Mouse (Mus musculus) CH12.LX (cell line): Measurements from ENCODE around the gene Txlng. TPM values are rescaled to one million over a fixed set of nuclear protein-coding genes. Genes with fewer than 3 reads are reported as not detected.

Experiments used
- DNase-seq: peaks from one replicate; pipeline ENCODE4 v3.0.0-alpha.2; 2013; ENCODE audit errors: extremely low read depth
- H3K27ac ChIP-seq: 2 replicates; pipeline ENCODE4 v1.5.1; 2012; ENCODE audit warnings: low read depth, mild to moderate bottlenecking, control low read depth, moderate library complexity; ENCODE audit not compliant: insufficient read depth
- H3K27me3 ChIP-seq: replicated peaks from 2 replicates; pipeline ENCODE3; 2012; ENCODE audit warnings: inconsistent platforms
- H3K36me3 ChIP-seq, 2 experiments: replicated peaks in 1 of 2; 2 replicates each; pipeline versions ENCODE3 to v1.6.1; 2012; ENCODE audit warnings: inconsistent platforms in 1 of 2, low read length in 1 of 2, mild to moderate bottlenecking in 1 of 2, mixed read lengths in 1 of 2, moderate library complexity in 1 of 2; ENCODE audit not compliant: control insufficient read depth in 1 of 2, insufficient read depth in 1 of 2
- H3K4me1 ChIP-seq, 2 experiments: 2 replicates each; pipeline ENCODE4 v1.6.1; 2012; ENCODE audit warnings: inconsistent platforms in 1 of 2, moderate library complexity in 1 of 2; ENCODE audit not compliant: insufficient read depth in 2 of 2, control insufficient read depth in 1 of 2
- H3K4me2 ChIP-seq: 2 replicates; pipeline ENCODE4 v1.6.1; 2012; ENCODE audit warnings: low read depth, mild to moderate bottlenecking, control low read depth; ENCODE audit not compliant: poor library complexity, insufficient read depth, severe bottlenecking
- H3K4me3 ChIP-seq, 3 experiments: fragments of 150-350 bp in 1 of 3; sonication (generic) in 1 of 3; replicated peaks in 1 of 3; 2 replicates each; pipeline versions ENCODE3 to v1.5.1; 2011 to 2012; ENCODE audit warnings: low read depth in 2 of 3, low read length in 2 of 3, mild to moderate bottlenecking in 2 of 3, moderate library complexity in 2 of 3, control low read depth in 1 of 3, improper control_type of control experiment in 1 of 3, inconsistent platforms in 1 of 3, mixed read lengths in 1 of 3; ENCODE audit not compliant: poor library complexity in 1 of 3
- H3K79me2 ChIP-seq: replicated peaks from 2 replicates; pipeline ENCODE4 v1.6.1; 2012; ENCODE audit warnings: mild to moderate bottlenecking, moderate library complexity; ENCODE audit not compliant: control insufficient read depth, poor library complexity, insufficient read depth, severe bottlenecking; ENCODE audit errors: extremely low read depth
- H3K9ac ChIP-seq: 2 replicates; pipeline ENCODE4 v1.6.1; 2012; ENCODE audit warnings: low read depth, mild to moderate bottlenecking, control low read depth, moderate library complexity; ENCODE audit not compliant: insufficient read depth
- H3K9me3 ChIP-seq: replicated peaks from 2 replicates; pipeline ENCODE3; 2012; ENCODE audit warnings: low read length, inconsistent platforms, mixed read lengths
- BHLHE40 ChIP-seq: IDR thresholded peaks from 2 replicates; pipeline ENCODE4 v1.6.1; 2011; ENCODE audit warnings: mild to moderate bottlenecking, low read depth, low read length, improper control_type of control experiment
- CHD2 ChIP-seq: IDR thresholded peaks from 2 replicates; pipeline ENCODE4 v1.6.1; 2011; ENCODE audit warnings: low read length, improper control_type of control experiment
- ELF1 ChIP-seq: IDR thresholded peaks from 2 replicates; pipeline ENCODE4 v1.6.1; 2014; ENCODE audit warnings: low read depth, mild to moderate bottlenecking, inconsistent platforms, low read length, improper control_type of control experiment
- EP300 ChIP-seq: IDR thresholded peaks from 2 replicates; pipeline ENCODE4 v1.6.1; 2011; ENCODE audit warnings: low read length, improper control_type of control experiment
- ETS1 ChIP-seq: conservative IDR thresholded peaks from 2 replicates; pipeline ENCODE4 v1.6.1; 2012; ENCODE audit warnings: low read depth, mild to moderate bottlenecking, inconsistent platforms, low read length, improper control_type of control experiment, moderate library complexity
- HCFC1 ChIP-seq: IDR thresholded peaks from 2 replicates; pipeline ENCODE4 v1.6.1; 2012; ENCODE audit warnings: low read depth, mild to moderate bottlenecking, inconsistent platforms, low read length, improper control_type of control experiment
- IRF4 ChIP-seq: IDR thresholded peaks from 2 replicates; pipeline ENCODE4 v1.6.1; 2014; ENCODE audit warnings: low read depth, mild to moderate bottlenecking, inconsistent platforms, low read length, improper control_type of control experiment
- JUN ChIP-seq: IDR thresholded peaks from 2 replicates; pipeline ENCODE4 v1.6.1; 2011; ENCODE audit warnings: low read depth, mild to moderate bottlenecking, low read length, improper control_type of control experiment, moderate library complexity; ENCODE audit not compliant: insufficient read depth
- JUND ChIP-seq: conservative IDR thresholded peaks from 2 replicates; pipeline ENCODE4 v1.6.1; 2011; ENCODE audit warnings: low read depth, low read length, improper control_type of control experiment
- KAT2A ChIP-seq: IDR thresholded peaks from 2 replicates; pipeline ENCODE4 v1.6.1; 2012; ENCODE audit warnings: low read length, improper control_type of control experiment, inconsistent platforms; ENCODE audit not compliant: insufficient replicate concordance
- MAFK ChIP-seq: IDR thresholded peaks from 2 replicates; pipeline ENCODE4 v1.6.1; 2011; ENCODE audit warnings: low read length, improper control_type of control experiment; ENCODE audit not compliant: insufficient replicate concordance
- MAX ChIP-seq: IDR thresholded peaks from 2 replicates; pipeline ENCODE4 v1.6.1; 2011; ENCODE audit warnings: low read length, improper control_type of control experiment
- MAZ ChIP-seq: IDR thresholded peaks from 2 replicates; pipeline ENCODE4 v1.6.1; 2012; ENCODE audit warnings: low read depth, mild to moderate bottlenecking, inconsistent platforms, low read length, improper control_type of control experiment, moderate library complexity
- MEF2A ChIP-seq: IDR thresholded peaks from 2 replicates; pipeline ENCODE4 v1.6.1; 2014; ENCODE audit warnings: low read depth, mild to moderate bottlenecking, inconsistent platforms, low read length, improper control_type of control experiment, borderline replicate concordance
- MXI1 ChIP-seq: IDR thresholded peaks from 2 replicates; pipeline ENCODE4 v1.6.1; 2011; ENCODE audit warnings: mild to moderate bottlenecking, low read depth, low read length, improper control_type of control experiment
- MYC ChIP-seq: IDR thresholded peaks from 2 replicates; pipeline ENCODE4 v1.6.1; 2011; ENCODE audit warnings: low read depth, mild to moderate bottlenecking, improper control_type of control experiment, low read length
- NELFE ChIP-seq: IDR thresholded peaks from 2 replicates; pipeline ENCODE4 v1.6.1; 2011; ENCODE audit warnings: low read depth, low read length, improper control_type of control experiment
- POLR2A ChIP-seq: IDR thresholded peaks from 2 replicates; pipeline ENCODE4 v1.6.1; 2011; ENCODE audit warnings: low read depth, mild to moderate bottlenecking, improper control_type of control experiment, low read length
- RCOR1 ChIP-seq: conservative IDR thresholded peaks from 2 replicates; pipeline ENCODE4 v1.6.1; 2012; ENCODE audit warnings: low read depth, mild to moderate bottlenecking, inconsistent platforms, low read length, improper control_type of control experiment
- SIN3A ChIP-seq: IDR thresholded peaks from 2 replicates; pipeline ENCODE4 v1.6.1; 2012; ENCODE audit warnings: low read length, improper control_type of control experiment, inconsistent platforms
- SMC3 ChIP-seq: IDR thresholded peaks from 2 replicates; pipeline ENCODE4 v1.6.1; 2011; ENCODE audit warnings: low read depth, low read length, improper control_type of control experiment
- TBP ChIP-seq: conservative IDR thresholded peaks from 2 replicates; pipeline ENCODE4 v1.6.1; 2011; ENCODE audit warnings: low read depth, low read length, improper control_type of control experiment
- TCF12 ChIP-seq: IDR thresholded peaks from 2 replicates; pipeline ENCODE4 v1.6.1; 2014; ENCODE audit warnings: low read depth, mild to moderate bottlenecking, inconsistent platforms, low read length, improper control_type of control experiment
- USF2 ChIP-seq: conservative IDR thresholded peaks from 2 replicates; pipeline ENCODE4 v1.6.1; 2011; ENCODE audit warnings: low read depth, low read length, improper control_type of control experiment
- ZMIZ1 ChIP-seq: IDR thresholded peaks from 2 replicates; pipeline ENCODE4 v1.6.1; 2012; ENCODE audit warnings: low read depth, mild to moderate bottlenecking, inconsistent platforms, low read length, improper control_type of control experiment
- dilution Hi-C: fragments of 300-500 bp; cut with MboI; formaldehyde crosslinking; loops from 2 replicates; pipeline ENCODE4 v1.14.3; 2020; ENCODE audit warnings: low sequenced_read_pairs; ENCODE audit not compliant: extremely low pct_unique_long_range_greater_than_20kb, extremely low pct_ligation_motif_present
- in situ Hi-C: fragments of 300-500 bp; cut with MboI; formaldehyde crosslinking; loops from 3 replicates; pipeline ENCODE4 v1.14.3; 2019; ENCODE audit warnings: low sequenced_read_pairs, low pct_ligation_motif_present, low pct_unique_long_range_greater_than_20kb, mixed read lengths
- polyA plus RNA-seq: library from polyadenylated mRNA; unstranded; fragments of >175 nt; gene quantifications from 2 replicates; pipeline ENCODE4 v1.2.1, GENCODE M21; 2012; ENCODE audit warnings: low read depth; ENCODE audit not compliant: insufficient read length
- total RNA-seq, 2 experiments: library from RNA; depleted of rRNA; stranded (reverse); fragments of 300-350 nt in 1 of 2; fragments of >200 nt in 1 of 2; gene quantifications; 2 replicates each; pipeline ENCODE4 v1.2.3; 2012 to 2014

The Txlng gene
- total and polyA plus RNA-seq, 3 experiments, result 12.7 to 29.2 (median 22.1) TPM

GRCm38 (mm10) chrX:162759251-162760114, 69.8 kb downstream of the Txlng start:
- H3K4me1 ChIP-seq, result peaks cover 2 to 6% of the 10 kb centered on the region in 2 experiments; a peak in 2 of 4 replicates
- H3K9ac ChIP-seq, result peak overlapping the region; percentile 96
- peak; percentile 84 for DNase-seq
- peak overlapping the region; percentile 96 for H3K27ac ChIP-seq
- peaks cover 36% of the 10 kb centered on the region for H3K79me2 ChIP-seq
- peaks cover 6 to 11% of the 10 kb centered on the region in 2 experiments for H3K36me3 ChIP-seq
- H3K9me3 ChIP-seq, result no peaks in the 10 kb centered on the region
- peak; percentile 78; the same call in 1 of the 2 replicates for TF ChIP-seq MAFK
- TF ChIP-seq ELF1, result peak; percentile 64
- no peak for TF ChIP-seq SMC3
- peak; percentile 82 for TF ChIP-seq MAZ
- peak; percentile 46; the same call in 1 of the 2 replicates for TF ChIP-seq MYC
- TF ChIP-seq MAX, result 0 out of 2 replicates have a peak, but pooled peaks have one; percentile 12
- peak; percentile 38 for TF ChIP-seq JUND
- TF ChIP-seq MXI1, result no peak
- no peak for TF ChIP-seq KAT2A
- peak; percentile 59 for TF ChIP-seq POLR2A
- 0 out of 2 replicates have a peak, but pooled peaks have one; percentile 29 for TF ChIP-seq NELFE
- 0 out of 2 replicates have a peak, but pooled peaks have one; percentile 8 for TF ChIP-seq TBP
- TF ChIP-seq ZMIZ1, result no peak
- TF ChIP-seq BHLHE40, result peak; percentile 66
- TF ChIP-seq RCOR1, result peak; percentile 77
- peak; percentile 90 for TF ChIP-seq EP300
- TF ChIP-seq HCFC1, result peak; percentile 23
- TF ChIP-seq ETS1, result peak; percentile 81
- TF ChIP-seq IRF4, result peak; percentile 94
- TF ChIP-seq USF2, result no peak
- TF ChIP-seq CHD2, result peak; percentile 60
- peak; percentile 13; the same call in 1 of the 2 replicates for TF ChIP-seq SIN3A
- peak; percentile 94 for TF ChIP-seq TCF12
- TF ChIP-seq MEF2A, result peak; percentile 86
- peak; percentile 64 for TF ChIP-seq JUN
- H3K4me2 ChIP-seq, result peak overlapping the region; percentile 94
- no peaks in the 10 kb centered on the region for H3K27me3 ChIP-seq
- in situ Hi-C loops, result loop anchor here (10.0 kb wide), 1 partner anchor 45 kb away; no protein-coding TSS in a partner anchor
- dilution Hi-C loops, result no loop called here
- H3K4me3 ChIP-seq, result peak overlapping the region; percentile 46 to 54 (median 53)
